In the genomic region with DNA sequence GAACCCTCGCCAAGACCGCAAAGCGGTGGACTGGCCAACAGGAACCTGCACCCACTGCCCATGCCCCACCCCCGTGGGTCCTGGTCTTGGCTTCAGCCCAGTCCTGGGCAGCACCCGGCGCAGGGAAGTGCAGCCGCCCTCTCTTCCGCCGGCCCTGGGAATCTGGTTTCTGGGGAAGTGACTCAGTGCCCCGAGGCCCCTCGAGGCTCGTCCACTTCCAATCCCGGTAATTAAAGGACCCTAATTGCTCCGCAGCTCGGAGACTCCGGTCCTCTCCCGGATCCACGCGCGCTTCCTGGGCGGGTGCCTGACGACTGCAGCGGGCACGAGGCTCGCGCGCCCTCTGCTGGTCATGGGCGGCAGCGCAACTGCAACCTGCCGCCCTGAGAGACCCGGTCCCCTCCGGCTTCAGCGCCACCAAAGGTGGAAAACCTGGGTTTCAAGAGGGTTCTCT, we compare ENCODE assay signal across 1 mouse cellular context.
TF ChIP-seq lines count a peak whose summit lies in the region.

No protein-coding gene starts in this region.

TF ChIP-seq in C2C12, 6 proteins besides CTCF, POLR2A, EP300 and RAD21 (continued from another document):
- TF ChIP-seq MYOD1 (IDR thresholded peaks at IDR 0.05; ENCODE audit: control insufficient read depth, insufficient read length, low read depth) = no peak
- TF ChIP-seq USF1 (IDR thresholded peaks at IDR 0.05; ENCODE audit: low read depth) = no peak
- TF ChIP-seq FOSL1 (IDR thresholded peaks at IDR 0.05; ENCODE audit: insufficient read depth, low read length, poor library complexity, severe bottlenecking) = no peak
